Mouse (Mus musculus) lung, embryonic 16.5 days (tissue): ENCODE measurements around the gene Klf3. TPM values are rescaled to one million over a fixed set of nuclear protein-coding genes. Genes with fewer than 3 reads are reported as not detected.

Source experiments
- ATAC-seq: fragments of 200-750 bp; cut with Nextera tagmentation; 2 replicates; pipeline ENCODE4 v1.8.0; 2017; ENCODE audit warnings: low read depth, mild to moderate bottlenecking, moderate library complexity
- H3K27ac ChIP-seq: fragments of 300-500 bp; sonication (generic); 2 replicates; pipeline ENCODE4 v1.5.1; 2014; ENCODE audit warnings: mild to moderate bottlenecking, control low read depth, low read length
- H3K27me3 ChIP-seq: fragments of 300-500 bp; sonication (generic); 2 replicates; pipeline ENCODE4 v1.6.1; 2014; ENCODE audit warnings: low read depth, low read length, mixed read lengths; ENCODE audit not compliant: control insufficient read depth, insufficient read depth
- H3K36me3 ChIP-seq: fragments of 300-500 bp; sonication (generic); 2 replicates; pipeline ENCODE4 v1.6.1; 2014; ENCODE audit warnings: low read length; ENCODE audit not compliant: control insufficient read depth, insufficient read depth
- H3K4me1 ChIP-seq: fragments of 300-500 bp; sonication (generic); replicated peaks from 2 replicates; pipeline ENCODE4 v1.6.1; 2014; ENCODE audit warnings: low read length, mixed read lengths; ENCODE audit not compliant: control insufficient read depth, insufficient read depth
- H3K4me2 ChIP-seq: fragments of 300-500 bp; sonication (generic); 2 replicates; pipeline ENCODE4 v1.6.1; 2014; ENCODE audit warnings: low read depth, low read length, control low read depth
- H3K4me3 ChIP-seq: fragments of 300-500 bp; sonication (generic); 2 replicates; pipeline ENCODE4 v1.5.1; 2014; ENCODE audit warnings: mild to moderate bottlenecking, low read length, control low read depth
- H3K9ac ChIP-seq: fragments of 300-500 bp; sonication (generic); 2 replicates; pipeline ENCODE4 v1.6.1; 2014; ENCODE audit warnings: low read length, control low read depth
- H3K9me3 ChIP-seq: fragments of 300-500 bp; sonication (generic); 2 replicates; pipeline ENCODE4 v1.6.1; 2016; ENCODE audit warnings: low read length; ENCODE audit not compliant: control insufficient read depth
- WGBS: fragments of 180-500 bp; shearing (Covaris S2); extraction: QIAGEN DNeasy Blood & Tissue Kit; methylation state at CpG from one replicate; pipeline ENCODE4 v1.1.7; 2014; 5-methylcytosine and 5-hydroxymethylcytosine counted together
- polyA plus RNA-seq: library from polyadenylated mRNA; unstranded; fragments of >200 nt; fragmentation: Nextera tagmentation; extraction: Ambion mirVana; gene quantifications from 2 replicates; pipeline ENCODE4 v1.2.1, GENCODE M21; 2015

Klf3 gene
- polyA plus RNA-seq, 1 experiment from 2014 or later = 61.5 TPM

DNA sequence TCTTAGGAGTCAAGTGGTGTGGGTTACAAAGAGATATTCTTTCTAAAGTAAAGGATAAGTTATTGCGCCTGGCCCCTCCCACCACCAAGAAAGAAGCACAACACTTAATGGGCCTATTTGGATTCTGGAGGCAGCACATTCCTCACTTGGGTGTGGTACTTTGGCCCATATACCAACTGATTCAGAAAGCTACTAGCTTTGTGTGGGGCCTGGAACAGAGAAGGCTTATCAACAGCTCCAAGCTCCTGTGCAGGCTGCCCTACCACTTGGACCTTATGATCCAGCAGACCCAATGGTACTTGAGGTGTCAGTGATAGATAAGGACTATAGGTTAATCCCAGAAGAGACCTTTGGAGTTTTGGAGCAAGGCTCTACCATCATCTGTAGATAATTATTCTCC is 15.0 kb upstream of the Klf3 start:
- no peaks in the 10 kb centered on the region for H3K27me3 ChIP-seq
- no peaks in the 10 kb centered on the region for H3K9me3 ChIP-seq
- H3K9ac ChIP-seq = no peak overlapping the region
- H3K4me1 ChIP-seq = no peaks in the 10 kb centered on the region
- H3K4me3 ChIP-seq = no peak overlapping the region
- H3K27ac ChIP-seq = no peak overlapping the region
- 76% methylated on average over 1 of the region's 1 CpGs for WGBS
- no peaks in the 10 kb centered on the region for H3K36me3 ChIP-seq
- no peak for ATAC-seq
- H3K4me2 ChIP-seq = no peak overlapping the region

DNA sequence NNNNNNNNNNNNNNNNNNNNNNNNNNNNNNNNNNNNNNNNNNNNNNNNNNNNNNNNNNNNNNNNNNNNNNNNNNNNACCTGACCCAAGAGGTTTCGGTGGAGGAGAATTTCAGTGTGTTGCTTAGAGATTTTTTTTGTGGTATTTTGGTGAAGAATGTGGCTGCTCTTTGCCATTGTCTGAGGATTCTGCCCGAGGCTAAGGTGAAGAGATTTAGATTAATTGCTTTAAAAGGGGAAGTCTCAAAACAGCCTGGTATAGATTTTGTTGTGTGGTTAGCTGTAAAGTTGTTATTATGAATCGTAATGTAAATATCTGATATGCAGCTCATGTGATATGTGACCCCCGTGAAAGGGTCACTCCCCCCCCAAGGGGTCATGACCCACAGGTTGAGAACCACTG is 5.0 kb upstream of the Klf3 start:
- Histone ChIP-seq H3K4me2 (no peak overlapping the region), H3K36me3 (no peaks in the 10 kb centered on the region), H3K9me3 (peaks cover 3% of the 10 kb centered on the region), H3K9ac (no peak overlapping the region), H3K27me3 (no peaks in the 10 kb centered on the region), H3K4me1 (no peaks in the 10 kb centered on the region), H3K27ac (no peak overlapping the region), H3K4me3 (no peak overlapping the region)
- 68% methylated on average over 4 of the region's 4 CpGs for WGBS
- ATAC-seq = no peak

DNA sequence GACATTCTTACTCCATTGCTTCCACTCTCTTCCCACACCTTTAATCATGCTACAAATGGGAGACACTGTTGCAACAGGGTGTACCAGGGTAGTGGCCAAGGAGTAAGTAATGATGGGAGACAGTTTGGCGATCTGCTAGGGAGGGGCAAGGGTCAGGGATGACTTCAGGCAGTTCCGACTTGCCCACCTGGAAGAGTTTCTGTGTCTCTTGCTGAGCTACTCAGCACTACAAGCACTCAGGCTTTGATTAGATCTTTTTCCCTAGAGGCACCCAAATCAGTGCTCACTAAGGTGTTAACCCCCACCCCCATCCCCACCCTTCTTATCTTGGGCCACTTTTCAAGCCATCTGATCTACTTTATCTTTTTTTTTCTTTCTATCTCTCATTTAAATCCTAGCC is 1.6 kb upstream of the Klf3 start:
- Histone ChIP-seq H3K27ac (no peak overlapping the region), H3K4me1 (peaks cover 11% of the 10 kb centered on the region), H3K4me3 (no peak overlapping the region), H3K4me2 (no peak overlapping the region), H3K9me3 (no peaks in the 10 kb centered on the region; the same call in 1 of the 2 replicates), H3K9ac (no peak overlapping the region), H3K36me3 (no peaks in the 10 kb centered on the region), H3K27me3 (no peaks in the 10 kb centered on the region)
- no peak for ATAC-seq
- 62% methylated on average over 2 of the region's 2 CpGs for WGBS

- Histone ChIP-seq H3K9me3 (no peaks in the 10 kb centered on the region; the same call in 1 of the 2 replicates), H3K4me3 (peak overlapping the region; percentile 60), H3K36me3 (no peaks in the 10 kb centered on the region), H3K9ac (peak overlapping the region; percentile 97), H3K27ac (peak overlapping the region; percentile 94), H3K27me3 (no peaks in the 10 kb centered on the region), H3K4me1 (peaks cover 16% of the 10 kb centered on the region), H3K4me2 (peak overlapping the region; percentile 74)
- WGBS = 10% methylated on average over 8 of the region's 8 CpGs
- ATAC-seq = no peak
Measured at GRCm38 (mm10) chr5:64802143-64802542, 1.0 kb upstream of the Klf3 start.

DNA sequence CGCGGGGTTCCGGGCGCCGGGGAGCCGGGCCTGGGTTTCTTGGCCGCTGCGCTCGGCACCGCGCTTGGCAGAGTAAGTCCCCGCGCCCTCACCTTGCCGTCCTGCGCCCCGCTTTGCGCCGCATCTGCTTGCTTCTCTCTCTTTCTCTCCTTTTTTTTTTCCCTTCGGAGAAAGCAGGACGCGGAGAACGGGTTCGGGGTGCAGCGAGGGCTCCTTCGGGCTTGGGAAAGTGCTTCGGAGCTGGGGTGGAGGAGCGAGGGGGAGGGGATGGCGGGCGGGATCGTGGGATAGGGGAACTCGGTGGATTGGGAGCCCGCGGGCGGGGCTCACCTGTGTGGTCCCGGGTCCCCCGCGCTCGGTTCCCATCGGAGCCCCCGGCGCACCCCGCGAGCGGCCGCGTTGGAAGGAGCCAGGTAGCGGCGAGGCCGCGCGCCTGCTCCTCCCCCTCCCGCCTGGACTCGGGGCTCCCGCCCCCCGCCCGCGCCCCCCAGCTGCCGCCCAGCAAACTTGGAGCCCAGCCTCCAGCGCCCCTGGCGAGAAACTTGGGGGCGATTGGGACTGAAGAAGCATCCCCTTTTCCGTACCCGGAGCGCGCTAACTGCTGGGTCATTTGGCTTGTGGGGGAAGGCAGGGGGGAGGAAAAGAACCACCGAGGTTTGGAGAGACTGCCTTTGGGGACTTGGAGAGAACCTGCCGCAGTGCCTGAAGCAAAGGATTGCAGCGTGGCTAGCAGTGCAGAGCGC is 703 bp downstream of the Klf3 start:
- H3K4me2 ChIP-seq = peak overlapping the region; percentile 74
- H3K9me3 ChIP-seq = no peaks in the 10 kb centered on the region; the same call in 1 of the 2 replicates
- H3K9ac ChIP-seq = peak overlapping the region; percentile 97
- no peak for ATAC-seq
- H3K27me3 ChIP-seq = no peaks in the 10 kb centered on the region
- H3K4me1 ChIP-seq = peaks cover 31% of the 10 kb centered on the region
- WGBS = under 1% methylated on average over 52 of the region's 69 CpGs
- peak overlapping the region; percentile 94 for H3K27ac ChIP-seq
- H3K4me3 ChIP-seq = peak overlapping the region; percentile 60
- H3K36me3 ChIP-seq = no peaks in the 10 kb centered on the region

- peak overlapping the region; percentile 68 for H3K4me2 ChIP-seq
- 8% methylated on average over 7 of the region's 7 CpGs for WGBS
- H3K4me1 ChIP-seq = peaks cover 44% of the 10 kb centered on the region
- H3K9ac ChIP-seq = peak overlapping the region; percentile 71
- no peaks in the 10 kb centered on the region for H3K36me3 ChIP-seq
- peak overlapping the region; percentile 51 for H3K4me3 ChIP-seq
- no peak for ATAC-seq
- no peaks in the 10 kb centered on the region for H3K27me3 ChIP-seq
- no peaks in the 10 kb centered on the region for H3K9me3 ChIP-seq
- H3K27ac ChIP-seq = peak overlapping the region; percentile 96
Measured at GRCm38 (mm10) chr5:64805131-64805872, 2.1 kb downstream of the Klf3 start.

GRCm38 (mm10) chr5:64805873-64806505 is 2.8 kb downstream of the Klf3 start:
- Histone ChIP-seq H3K4me2 (peak overlapping the region; percentile 68), H3K9ac (peak overlapping the region; percentile 71), H3K36me3 (no peaks in the 10 kb centered on the region), H3K4me1 (peaks cover 51% of the 10 kb centered on the region), H3K9me3 (no peaks in the 10 kb centered on the region), H3K4me3 (peak overlapping the region; percentile 51), H3K27ac (peak overlapping the region; percentile 96), H3K27me3 (no peaks in the 10 kb centered on the region)
- WGBS = 2% methylated on average over 7 of the region's 7 CpGs
- ATAC-seq = peak; percentile 11; the same call in 1 of the 2 replicates

- Histone ChIP-seq H3K36me3 (no peaks in the 10 kb centered on the region), H3K27ac (peak overlapping the region; percentile 96), H3K4me2 (peak overlapping the region; percentile 68), H3K4me1 (peaks cover 57% of the 10 kb centered on the region), H3K4me3 (peak overlapping the region; percentile 51), H3K27me3 (no peaks in the 10 kb centered on the region), H3K9ac (peak overlapping the region; percentile 71), H3K9me3 (no peaks in the 10 kb centered on the region)
- WGBS = 25% methylated on average over 2 of the region's 2 CpGs
- no peak for ATAC-seq
Measured at GRCm38 (mm10) chr5:64806600-64806999, 3.4 kb downstream of the Klf3 start.

DNA sequence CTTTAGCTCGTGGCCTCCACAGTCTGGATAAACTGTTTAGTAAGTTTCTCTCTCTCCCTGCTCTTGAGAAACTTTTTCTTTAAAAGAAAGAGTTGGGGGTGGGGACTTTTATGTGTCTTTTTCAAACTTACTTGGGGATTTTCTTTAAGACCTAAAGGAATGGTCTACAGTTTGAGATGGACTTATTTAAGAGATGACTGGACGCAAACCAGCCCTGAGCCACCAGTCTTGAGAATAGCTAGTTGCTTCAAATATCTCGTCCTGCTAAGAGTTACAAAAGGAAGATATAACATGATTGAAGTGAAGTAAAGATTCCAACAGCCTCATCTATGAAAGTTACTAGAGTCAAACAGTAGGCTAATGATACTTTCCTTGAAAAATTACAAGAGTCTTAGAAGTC is 4.0 kb downstream of the Klf3 start:
- 40% methylated on average over 3 of the region's 3 CpGs for WGBS
- Histone ChIP-seq H3K9ac (no peak overlapping the region), H3K9me3 (no peaks in the 10 kb centered on the region), H3K4me1 (peaks cover 62% of the 10 kb centered on the region), H3K4me3 (no peak overlapping the region), H3K27me3 (no peaks in the 10 kb centered on the region), H3K27ac (no peak overlapping the region), H3K36me3 (no peaks in the 10 kb centered on the region), H3K4me2 (no peak overlapping the region)
- no peak for ATAC-seq
